Mouse (Mus musculus): ENCODE results near the gene Zkscan2. TPM values are rescaled to one million over a fixed set of nuclear protein-coding genes. Genes with fewer than 3 reads are reported as not detected.

Zkscan2 gene
- polyA plus RNA-seq, 1 experiment from 2014 or later = 3.1 TPM

DNA sequence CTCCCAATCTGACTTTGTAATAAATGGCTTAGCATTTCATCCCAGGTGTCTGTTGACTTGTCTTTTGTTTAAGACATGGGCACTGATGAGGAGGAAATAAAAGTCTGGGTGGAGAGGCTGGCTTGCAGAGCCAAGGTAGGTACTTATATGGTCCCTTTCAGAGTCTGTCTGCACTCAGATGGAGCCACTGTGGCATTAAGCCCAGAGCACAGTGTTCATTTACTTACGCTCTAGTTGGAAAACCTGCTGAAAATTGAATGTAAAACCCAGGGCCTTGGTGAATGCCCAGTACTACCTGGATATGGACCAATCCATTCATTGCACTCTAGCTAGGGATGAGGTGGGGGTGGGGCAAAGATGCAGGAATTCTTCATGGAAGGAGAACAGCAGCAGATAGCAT is 32.3 kb downstream of the Zkscan2 start:
- Histone ChIP-seq H3K36me3 (ENCODE audit: control insufficient read depth, insufficient read depth, low read length) (no peaks in the 10 kb centered on the region), H3K9me3 (ENCODE audit: control insufficient read depth, low read length) (peaks cover 4% of the 10 kb centered on the region; the same call in 1 of the 2 replicates), H3K4me3 (ENCODE audit: low read depth, low read length) (no peak overlapping the region), H3K9ac (ENCODE audit: low read depth, low read length) (no peak overlapping the region), H3K4me1 (ENCODE audit: control insufficient read depth, insufficient read depth, low read length) (no peaks in the 10 kb centered on the region), H3K27ac (replicated peaks; ENCODE audit: low read depth, low read length) (no peak overlapping the region), H3K27me3 (replicated peaks; ENCODE audit: control insufficient read depth, insufficient read depth, low read length) (no peaks in the 10 kb centered on the region), H3K4me2 (ENCODE audit: low read depth, low read length) (no peak overlapping the region)
- DNase-seq (ENCODE audit: low spot score) (no peak), ATAC-seq (ENCODE audit: low read depth) (no peak)
- 82% methylated on average over 1 of the region's 1 CpGs for WGBS

DNA sequence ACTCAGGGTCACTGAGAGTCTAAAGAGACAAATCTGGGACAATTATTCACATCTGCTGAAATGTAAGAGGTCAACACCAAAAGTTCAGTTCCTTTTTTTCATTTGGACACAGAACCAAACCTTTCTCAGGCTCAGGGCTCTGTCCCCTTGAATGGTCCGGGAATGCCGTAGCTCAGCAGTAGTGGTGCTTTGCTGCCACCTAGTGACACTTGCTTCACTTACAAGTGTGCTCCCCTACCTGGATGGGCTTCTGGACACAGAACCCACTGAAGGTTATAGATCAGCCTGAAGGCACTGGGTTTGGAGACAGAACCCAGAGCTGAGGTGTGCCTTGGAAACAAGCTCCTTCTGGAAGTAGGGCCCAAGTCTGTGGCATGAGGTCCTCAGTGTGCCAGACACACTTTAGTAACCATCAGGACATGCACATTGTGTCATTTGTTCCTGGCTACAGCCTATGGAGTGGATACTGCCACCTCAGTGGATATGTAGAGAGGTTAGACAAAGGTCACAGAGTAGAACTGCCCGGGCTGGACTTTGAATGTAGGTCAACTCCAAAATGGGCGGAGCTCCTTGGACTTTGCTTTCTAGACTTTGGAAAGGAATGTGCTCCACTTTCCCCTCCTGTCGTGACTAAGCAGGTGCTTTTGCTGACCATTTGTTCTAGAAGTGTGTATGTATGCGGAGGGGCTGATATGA is 34.4 kb downstream of the Zkscan2 start:
- peak; percentile 71; the same call in 1 of the 2 replicates for ATAC-seq (ENCODE audit: low read depth)
- Histone ChIP-seq H3K27ac (replicated peaks; ENCODE audit: low read depth, low read length) (no peak overlapping the region), H3K36me3 (ENCODE audit: control insufficient read depth, insufficient read depth, low read length) (no peaks in the 10 kb centered on the region), H3K4me2 (ENCODE audit: low read depth, low read length) (no peak overlapping the region), H3K4me3 (ENCODE audit: low read depth, low read length) (no peak overlapping the region), H3K9ac (ENCODE audit: low read depth, low read length) (no peak overlapping the region), H3K4me1 (ENCODE audit: control insufficient read depth, insufficient read depth, low read length) (no peaks in the 10 kb centered on the region), H3K27me3 (replicated peaks; ENCODE audit: control insufficient read depth, insufficient read depth, low read length) (no peaks in the 10 kb centered on the region), H3K9me3 (ENCODE audit: control insufficient read depth, low read length) (no peaks in the 10 kb centered on the region)
- DNase-seq (ENCODE audit: low spot score) = peak; percentile 82
- WGBS = 34% methylated on average over 6 of the region's 6 CpGs

DNA sequence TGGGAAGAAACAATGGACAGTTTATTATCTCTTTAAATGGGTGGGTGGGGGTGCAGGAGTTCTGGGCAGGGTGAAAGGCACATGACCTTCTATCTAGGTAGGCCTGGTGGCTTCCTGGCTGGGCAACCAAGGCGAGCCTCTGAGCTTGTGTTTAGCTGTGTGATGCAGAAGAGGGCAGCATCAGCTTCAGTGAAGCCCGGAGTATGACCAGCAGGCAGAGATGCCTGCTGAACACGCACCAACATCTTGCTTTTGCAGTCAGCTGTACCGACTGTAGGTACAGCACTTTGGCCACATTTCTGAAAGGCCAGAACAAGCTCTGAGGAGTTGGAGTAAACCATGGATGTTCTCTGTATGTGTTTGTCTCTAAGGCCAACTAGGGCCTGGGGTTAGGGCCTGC is 36.7 kb downstream of the Zkscan2 start:
- Histone ChIP-seq H3K36me3 (ENCODE audit: control insufficient read depth, insufficient read depth, low read length) (no peaks in the 10 kb centered on the region), H3K4me1 (ENCODE audit: control insufficient read depth, insufficient read depth, low read length) (no peaks in the 10 kb centered on the region), H3K27me3 (replicated peaks; ENCODE audit: control insufficient read depth, insufficient read depth, low read length) (no peaks in the 10 kb centered on the region), H3K4me3 (ENCODE audit: low read depth, low read length) (no peak overlapping the region), H3K9me3 (ENCODE audit: control insufficient read depth, low read length) (no peaks in the 10 kb centered on the region), H3K9ac (ENCODE audit: low read depth, low read length) (no peak overlapping the region), H3K4me2 (ENCODE audit: low read depth, low read length) (no peak overlapping the region), H3K27ac (replicated peaks; ENCODE audit: low read depth, low read length) (no peak overlapping the region)
- no peak for ATAC-seq (ENCODE audit: low read depth)
- 75% methylated on average over 4 of the region's 4 CpGs for WGBS
- DNase-seq (ENCODE audit: low spot score) = no peak

DNA sequence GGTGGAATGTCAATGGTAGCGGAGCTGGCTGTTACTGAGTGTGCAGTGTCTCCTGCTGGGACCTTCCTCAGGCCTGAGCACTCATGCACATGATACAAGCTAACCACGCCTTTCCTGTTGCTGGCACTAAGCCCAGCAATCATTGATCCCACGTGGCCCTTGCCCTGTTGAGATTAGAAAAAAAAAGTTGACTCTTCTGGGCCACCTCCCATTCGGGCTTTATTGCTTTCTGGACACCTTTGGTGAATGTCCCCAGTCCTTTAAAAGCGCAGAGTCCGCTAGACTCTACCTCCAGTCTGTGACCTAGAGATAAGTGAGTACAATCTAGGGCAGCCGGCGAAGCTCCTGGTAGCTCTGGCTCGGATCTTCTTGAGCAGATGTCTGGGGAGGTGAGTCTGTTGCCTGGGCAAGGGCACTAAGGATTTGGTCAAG is 38.2 kb downstream of the Zkscan2 start, which contains the start of gene Aqp8:
Gene Aqp8 (plus strand): TSS at position 222 of the 432 bp plus-strand sequence.
- Histone ChIP-seq H3K4me2 (ENCODE audit: low read depth, low read length) (no peak within 1 kb of the TSS), H3K27ac (replicated peaks; ENCODE audit: low read depth, low read length) (no peak within 1 kb of the TSS)
- 72% methylated on average over 9 of the region's 9 CpGs for WGBS

DNA sequence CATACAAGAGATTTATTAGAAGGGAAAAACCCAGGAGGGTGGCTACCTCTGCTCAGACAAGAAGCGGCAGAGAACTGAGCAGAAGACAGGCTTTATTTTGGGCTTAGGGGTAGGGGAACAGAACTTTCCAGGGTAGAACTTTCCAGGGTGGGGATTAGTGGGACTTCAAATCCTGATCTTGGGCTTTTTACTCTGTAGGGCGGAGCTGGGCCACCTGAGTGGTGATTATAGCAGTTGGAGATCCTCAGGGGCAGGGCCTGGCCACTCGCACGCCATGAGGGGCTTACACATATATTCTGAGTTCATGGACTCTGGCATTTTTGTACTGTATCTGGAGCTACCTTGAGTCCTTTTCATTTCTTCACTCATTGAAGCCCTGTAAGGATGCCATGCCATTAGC is 38.9 kb downstream of the Zkscan2 start:
- Histone ChIP-seq H3K4me3 (ENCODE audit: low read depth, low read length) (no peak overlapping the region), H3K9me3 (ENCODE audit: control insufficient read depth, low read length) (no peaks in the 10 kb centered on the region), H3K4me1 (ENCODE audit: control insufficient read depth, insufficient read depth, low read length) (no peaks in the 10 kb centered on the region), H3K4me2 (ENCODE audit: low read depth, low read length) (no peak overlapping the region), H3K27ac (replicated peaks; ENCODE audit: low read depth, low read length) (no peak overlapping the region), H3K27me3 (replicated peaks; ENCODE audit: control insufficient read depth, insufficient read depth, low read length) (no peaks in the 10 kb centered on the region), H3K36me3 (ENCODE audit: control insufficient read depth, insufficient read depth, low read length) (no peaks in the 10 kb centered on the region), H3K9ac (ENCODE audit: low read depth, low read length) (no peak overlapping the region)
- DNase-seq (ENCODE audit: low spot score) (no peak), ATAC-seq (ENCODE audit: low read depth) (no peak)
- WGBS = 89% methylated on average over 4 of the region's 4 CpGs

More for the DNA sequence above, 38.2 kb downstream of the Zkscan2 start, which contains the start of gene Aqp8:
- H3K27me3 ChIP-seq (replicated peaks; ENCODE audit: control insufficient read depth, insufficient read depth, low read length) = no peaks in the 10 kb centered on the region
- no peaks in the 10 kb centered on the region for H3K36me3 ChIP-seq (ENCODE audit: control insufficient read depth, insufficient read depth, low read length)
- DNase-seq (ENCODE audit: low spot score) = peak; percentile 30
- no peak within 1 kb of the TSS for H3K9ac ChIP-seq (ENCODE audit: low read depth, low read length)
- H3K4me3 ChIP-seq (ENCODE audit: low read depth, low read length) = no peak within 1 kb of the TSS
- H3K4me1 ChIP-seq (ENCODE audit: control insufficient read depth, insufficient read depth, low read length) = no peaks in the 10 kb centered on the region
- no peaks in the 10 kb centered on the region for H3K9me3 ChIP-seq (ENCODE audit: control insufficient read depth, low read length)
- ATAC-seq (ENCODE audit: low read depth) = no peak

DNA sequence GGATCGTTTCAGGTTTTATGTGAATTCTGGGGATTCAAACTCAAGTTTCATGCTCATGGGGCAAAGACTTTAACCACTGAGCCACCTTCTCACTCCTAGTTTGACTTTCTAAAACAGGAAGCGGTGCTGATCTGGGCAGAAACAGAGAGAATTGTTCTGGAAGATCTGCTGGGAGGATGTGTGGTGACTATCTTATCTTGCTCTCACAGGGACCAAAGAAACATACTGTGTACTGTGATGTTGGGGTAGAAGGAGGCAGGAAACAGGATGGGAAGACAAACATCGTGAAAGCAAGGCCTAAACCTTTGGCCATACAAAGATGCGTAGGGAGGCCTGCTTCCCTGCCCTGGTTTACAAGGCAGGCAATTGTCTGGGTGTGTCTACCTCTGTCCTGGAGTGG is 41.0 kb downstream of the Zkscan2 start:
- H3K4me3 ChIP-seq (ENCODE audit: low read depth, low read length) = no peak overlapping the region
- no peak overlapping the region for H3K9ac ChIP-seq (ENCODE audit: low read depth, low read length)
- H3K27ac ChIP-seq (replicated peaks; ENCODE audit: low read depth, low read length) = no peak overlapping the region
- H3K4me1 ChIP-seq (ENCODE audit: control insufficient read depth, insufficient read depth, low read length) = no peaks in the 10 kb centered on the region
- DNase-seq (ENCODE audit: low spot score) (no peak), ATAC-seq (ENCODE audit: low read depth) (no peak)
- H3K27me3 ChIP-seq (replicated peaks; ENCODE audit: control insufficient read depth, insufficient read depth, low read length) = no peaks in the 10 kb centered on the region
- WGBS = 85% methylated on average over 4 of the region's 4 CpGs
- H3K9me3 ChIP-seq (ENCODE audit: control insufficient read depth, low read length) = no peaks in the 10 kb centered on the region
- no peak overlapping the region for H3K4me2 ChIP-seq (ENCODE audit: low read depth, low read length)
- no peaks in the 10 kb centered on the region for H3K36me3 ChIP-seq (ENCODE audit: control insufficient read depth, insufficient read depth, low read length)

DNA sequence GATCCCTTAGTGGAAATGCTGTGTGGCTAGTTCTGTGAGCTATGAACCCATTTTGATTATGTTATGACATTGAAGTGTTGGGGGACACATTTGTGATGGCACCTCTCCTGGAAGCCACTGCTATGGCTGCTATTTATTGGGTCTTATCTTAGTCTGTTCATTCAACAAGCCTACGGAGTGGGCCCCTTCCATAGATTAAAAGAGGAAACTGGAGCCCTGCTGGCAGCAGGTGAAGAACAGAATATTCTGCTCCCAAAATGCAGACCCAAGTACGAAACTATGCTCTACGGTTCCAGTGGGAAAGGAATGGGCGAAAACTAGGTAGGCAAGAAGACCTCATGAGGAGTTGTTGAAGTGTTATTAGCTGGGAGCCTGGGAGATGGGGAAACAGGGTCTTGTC is 41.9 kb downstream of the Zkscan2 start:
- no peak overlapping the region for H3K4me2 ChIP-seq (ENCODE audit: low read depth, low read length)
- ATAC-seq (ENCODE audit: low read depth) = no peak
- DNase-seq (ENCODE audit: low spot score) = no peak
- no peaks in the 10 kb centered on the region for H3K27me3 ChIP-seq (replicated peaks; ENCODE audit: control insufficient read depth, insufficient read depth, low read length)
- no peak overlapping the region for H3K27ac ChIP-seq (replicated peaks; ENCODE audit: low read depth, low read length)
- H3K4me3 ChIP-seq (ENCODE audit: low read depth, low read length) = no peak overlapping the region
- 94% methylated on average over 4 of the region's 4 CpGs for WGBS
- no peaks in the 10 kb centered on the region for H3K36me3 ChIP-seq (ENCODE audit: control insufficient read depth, insufficient read depth, low read length)
- no peaks in the 10 kb centered on the region for H3K9me3 ChIP-seq (ENCODE audit: control insufficient read depth, low read length)
- no peaks in the 10 kb centered on the region for H3K4me1 ChIP-seq (ENCODE audit: control insufficient read depth, insufficient read depth, low read length)
- no peak overlapping the region for H3K9ac ChIP-seq (ENCODE audit: low read depth, low read length)

DNA sequence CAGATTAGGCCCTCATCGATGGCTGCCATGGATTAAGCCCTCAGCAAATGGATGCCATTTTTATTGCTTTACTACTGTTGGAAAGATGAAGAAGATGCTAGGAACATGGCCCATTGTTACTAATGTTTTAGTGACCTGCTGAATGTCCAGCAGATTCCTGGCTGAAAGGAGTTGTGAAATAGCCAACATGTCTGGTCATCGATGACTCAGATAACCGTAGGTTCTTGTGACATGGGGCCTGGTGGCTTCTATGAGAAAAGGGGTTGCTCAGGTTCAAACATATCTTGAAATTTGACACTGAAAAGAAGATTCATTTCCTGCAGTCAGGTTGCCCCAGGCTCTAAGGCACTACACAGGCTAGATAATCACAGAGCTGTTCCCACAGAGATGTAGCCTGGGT is 45.2 kb downstream of the Zkscan2 start:
- Histone ChIP-seq H3K4me3 (ENCODE audit: low read depth, low read length) (no peak overlapping the region), H3K27ac (replicated peaks; ENCODE audit: low read depth, low read length) (no peak overlapping the region), H3K9me3 (ENCODE audit: control insufficient read depth, low read length) (no peaks in the 10 kb centered on the region), H3K4me2 (ENCODE audit: low read depth, low read length) (no peak overlapping the region), H3K9ac (ENCODE audit: low read depth, low read length) (no peak overlapping the region), H3K36me3 (ENCODE audit: control insufficient read depth, insufficient read depth, low read length) (no peaks in the 10 kb centered on the region), H3K27me3 (replicated peaks; ENCODE audit: control insufficient read depth, insufficient read depth, low read length) (no peaks in the 10 kb centered on the region), H3K4me1 (ENCODE audit: control insufficient read depth, insufficient read depth, low read length) (no peaks in the 10 kb centered on the region)
- no peak for ATAC-seq (ENCODE audit: low read depth)
- no peak for DNase-seq (ENCODE audit: low spot score)
- WGBS = 89% methylated on average over 3 of the region's 3 CpGs

DNA sequence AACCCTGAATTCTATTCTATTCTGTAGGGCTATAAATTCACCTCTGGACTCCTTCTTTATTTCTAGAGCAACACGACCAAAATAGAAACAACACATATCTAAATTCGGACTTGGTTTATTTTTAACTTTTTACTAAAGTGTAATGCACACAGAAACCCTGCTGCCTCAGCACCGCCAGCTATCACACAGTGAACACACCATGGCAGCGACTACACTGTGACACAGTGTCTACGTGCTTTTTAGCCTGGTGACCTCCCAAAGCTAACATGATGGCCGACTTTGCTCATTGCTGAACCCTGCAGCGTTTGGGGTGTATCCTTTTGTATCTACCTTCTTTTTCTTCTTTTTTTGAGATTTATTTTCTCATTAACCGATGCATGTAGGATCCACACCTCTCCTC is 47.2 kb downstream of the Zkscan2 start:
- H3K4me3 ChIP-seq (ENCODE audit: low read depth, low read length) = no peak overlapping the region
- no peaks in the 10 kb centered on the region for H3K36me3 ChIP-seq (ENCODE audit: control insufficient read depth, insufficient read depth, low read length)
- DNase-seq (ENCODE audit: low spot score) (no peak), ATAC-seq (ENCODE audit: low read depth) (no peak)
- H3K9ac ChIP-seq (ENCODE audit: low read depth, low read length) = no peak overlapping the region
- WGBS = 85% methylated on average over 8 of the region's 8 CpGs
- H3K4me1 ChIP-seq (ENCODE audit: control insufficient read depth, insufficient read depth, low read length) = no peaks in the 10 kb centered on the region
- no peak overlapping the region for H3K4me2 ChIP-seq (ENCODE audit: low read depth, low read length)
- H3K27ac ChIP-seq (replicated peaks; ENCODE audit: low read depth, low read length) = no peak overlapping the region
- H3K9me3 ChIP-seq (ENCODE audit: control insufficient read depth, low read length) = no peaks in the 10 kb centered on the region
- H3K27me3 ChIP-seq (replicated peaks; ENCODE audit: control insufficient read depth, insufficient read depth, low read length) = no peaks in the 10 kb centered on the region
